Mouse (Mus musculus) ovary, postnatal 14 days (tissue): ENCODE measurements around the gene Olfml3.

ENCODE experiments used
- DNase-seq: peaks from one replicate; pipeline ENCODE4 v3.0.0; 2022; ENCODE audit warnings: low spot score

Gene Olfml3

GRCm38 (mm10) chr3:103737778-103738571, at the start of gene Olfml3:
Gene Olfml3, minus strand, starts transcription at chr3:103738001.
- DNase-seq, result peak; percentile 83

- DNase-seq, result no peak
These were observed 49.4 kb upstream of the Olfml3 start for GRCm38 (mm10) chr3:103787225-103787624.

- DNase-seq, result no peak
These were observed 45.2 kb upstream of the Olfml3 start for GRCm38 (mm10) chr3:103782844-103783609.

GRCm38 (mm10) chr3:103780777-103781176, 43.0 kb upstream of the Olfml3 start:
- no peak for DNase-seq

GRCm38 (mm10) chr3:103780271-103780670, 42.5 kb upstream of the Olfml3 start:
- DNase-seq, result no peak

- DNase-seq, result no peak
These were observed 41.4 kb upstream of the Olfml3 start for GRCm38 (mm10) chr3:103779183-103779582.

GRCm38 (mm10) chr3:103778660-103779059, 40.9 kb upstream of the Olfml3 start:
- DNase-seq, result no peak

- no peak for DNase-seq
These were observed 40.1 kb upstream of the Olfml3 start for GRCm38 (mm10) chr3:103777940-103778339.

- DNase-seq, result no peak
These were observed 36.2 kb upstream of the Olfml3 start for GRCm38 (mm10) chr3:103774009-103774408.

GRCm38 (mm10) chr3:103773508-103773907, 35.7 kb upstream of the Olfml3 start:
- DNase-seq, result no peak

GRCm38 (mm10) chr3:103772846-103773245, 35.0 kb upstream of the Olfml3 start:
- no peak for DNase-seq

GRCm38 (mm10) chr3:103771531-103772130, 33.8 kb upstream of the Olfml3 start:
- DNase-seq, result peak; percentile 69

GRCm38 (mm10) chr3:103766789-103767188, 29.0 kb upstream of the Olfml3 start:
- no peak for DNase-seq

GRCm38 (mm10) chr3:103759261-103759970, 21.6 kb upstream of the Olfml3 start:
- DNase-seq, result no peak

GRCm38 (mm10) chr3:103758456-103758855, 20.7 kb upstream of the Olfml3 start:
- no peak for DNase-seq

- DNase-seq, result no peak
These were observed 19.1 kb upstream of the Olfml3 start for GRCm38 (mm10) chr3:103756920-103757319.

- DNase-seq, result no peak
These were observed 17.6 kb upstream of the Olfml3 start for GRCm38 (mm10) chr3:103755351-103755750.

GRCm38 (mm10) chr3:103751558-103751957, 13.8 kb upstream of the Olfml3 start:
- no peak for DNase-seq

GRCm38 (mm10) chr3:103746711-103747110, 8.9 kb upstream of the Olfml3 start:
- DNase-seq, result no peak

GRCm38 (mm10) chr3:103745001-103745770, 7.4 kb upstream of the Olfml3 start:
- DNase-seq, result no peak

- DNase-seq, result no peak
These were observed 5.4 kb upstream of the Olfml3 start for GRCm38 (mm10) chr3:103743208-103743607.
